Comparison of ENCODE assay signal across 16 mouse cellular contexts in genomic region chr10:108954952-108955351, GRCm38 (mm10). TPM values are rescaled to one million over a fixed set of nuclear protein-coding genes. Genes with fewer than 3 reads are reported as not detected.
"Had no signal": no experiment of that assay in that cellular context is flagged by ENCODE, and none has a peak within 500 bp of the region (broad histone marks: within the 10 kb centered on the region; RNA-seq: fewer than 3 reads in every experiment).

No protein-coding gene starts in this region.

- H3K27me3 ChIP-seq: neural tube, embryonic 15.5 days; stomach, embryonic 15.5 days had no signal

- H3K4me3 ChIP-seq: neural tube, embryonic 15.5 days; stomach, embryonic 15.5 days had no signal

- H3K27ac ChIP-seq: neural tube, embryonic 15.5 days; stomach, embryonic 15.5 days; stomach, postnatal 0 days had no signal

- H3K36me3 ChIP-seq: neural tube, embryonic 15.5 days; stomach, embryonic 15.5 days had no signal

- H3K4me1 ChIP-seq: neural tube, embryonic 15.5 days; stomach, embryonic 15.5 days had no signal

- H3K9ac ChIP-seq: neural tube, embryonic 15.5 days; stomach, embryonic 15.5 days had no signal

- DNase-seq: retina, postnatal 1 day; right cerebral cortex, adult 18-20 months; right cerebral cortex, postnatal 14 days; right cerebral cortex, postnatal 25 days; right cerebral cortex, postnatal 4 days; spleen, adult 18-20 months; thymus, adult 18-20 months; thymus, adult 2 months; thymus, postnatal 14 days; thymus, postnatal 25 days; thymus, postnatal 36 days; thymus, postnatal 4 days had no signal

- H3K9me3 ChIP-seq: neural tube, embryonic 15.5 days; stomach, embryonic 15.5 days had no signal

- H3K4me2 ChIP-seq: neural tube, embryonic 15.5 days; stomach, embryonic 15.5 days had no signal

RNA-seq across cellular contexts. Expression of gene Syt1, which starts 55.8 kb away (rescaled TPM):
- total RNA-seq: neutrophil, adult 5-6 weeks had no signal
